Mouse (Mus musculus) ES-E14 (cell line): ENCODE data around the gene Morn4.

Experiments
- HCFC1 ChIP-seq: IDR thresholded peaks from 2 replicates; pipeline ENCODE4 v1.6.1; 2012; ENCODE audit warnings: low read length, inconsistent platforms, borderline replicate concordance; ENCODE audit not compliant: insufficient read depth
- MAFK ChIP-seq: IDR thresholded peaks from 2 replicates; pipeline ENCODE4 v1.6.1; 2014; ENCODE audit warnings: mild to moderate bottlenecking, low read depth, low read length, inconsistent platforms; ENCODE audit not compliant: insufficient read depth
- ZC3H11A ChIP-seq: IDR thresholded peaks from 2 replicates; pipeline ENCODE4 v1.6.1; 2012; ENCODE audit warnings: low read depth, mild to moderate bottlenecking, inconsistent platforms, low read length, borderline replicate concordance
- ZNF384 ChIP-seq: IDR thresholded peaks from 2 replicates; pipeline ENCODE4 v1.6.1; 2012; ENCODE audit warnings: low read depth, low read length, inconsistent platforms

DNA sequence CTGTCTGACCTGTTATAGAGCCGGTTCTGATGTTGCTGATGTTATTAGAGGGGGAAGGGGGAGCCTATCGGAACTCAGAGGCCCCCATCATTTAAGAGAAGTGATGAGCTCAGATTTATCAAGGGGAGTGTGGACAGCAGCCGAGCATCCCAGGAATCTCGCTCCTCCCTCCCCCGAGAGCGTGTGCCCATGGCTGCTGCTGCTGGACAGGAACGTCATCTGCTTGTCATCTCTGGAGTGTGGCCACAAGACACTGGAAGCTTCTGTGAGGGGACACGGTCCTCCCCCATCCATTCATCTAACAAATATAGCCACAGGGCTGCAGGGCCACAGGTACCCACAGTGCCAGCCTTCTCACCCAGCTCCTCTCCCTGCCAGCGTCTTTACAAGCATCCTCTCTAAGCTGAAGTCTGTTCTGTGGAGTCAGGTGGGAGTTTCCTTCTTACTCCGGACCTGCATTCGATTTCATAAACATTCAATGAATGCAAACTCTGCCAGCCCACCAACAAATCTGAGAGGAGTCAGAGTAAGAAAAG is 48.9 kb downstream of the Morn4 start:
- TF ChIP-seq ZC3H11A: no peak
- no peak for TF ChIP-seq ZNF384
- TF ChIP-seq HCFC1: no peak
- TF ChIP-seq MAFK: no peak
